Mouse (Mus musculus): ENCODE data around the gene U2af1l4.

DNA sequence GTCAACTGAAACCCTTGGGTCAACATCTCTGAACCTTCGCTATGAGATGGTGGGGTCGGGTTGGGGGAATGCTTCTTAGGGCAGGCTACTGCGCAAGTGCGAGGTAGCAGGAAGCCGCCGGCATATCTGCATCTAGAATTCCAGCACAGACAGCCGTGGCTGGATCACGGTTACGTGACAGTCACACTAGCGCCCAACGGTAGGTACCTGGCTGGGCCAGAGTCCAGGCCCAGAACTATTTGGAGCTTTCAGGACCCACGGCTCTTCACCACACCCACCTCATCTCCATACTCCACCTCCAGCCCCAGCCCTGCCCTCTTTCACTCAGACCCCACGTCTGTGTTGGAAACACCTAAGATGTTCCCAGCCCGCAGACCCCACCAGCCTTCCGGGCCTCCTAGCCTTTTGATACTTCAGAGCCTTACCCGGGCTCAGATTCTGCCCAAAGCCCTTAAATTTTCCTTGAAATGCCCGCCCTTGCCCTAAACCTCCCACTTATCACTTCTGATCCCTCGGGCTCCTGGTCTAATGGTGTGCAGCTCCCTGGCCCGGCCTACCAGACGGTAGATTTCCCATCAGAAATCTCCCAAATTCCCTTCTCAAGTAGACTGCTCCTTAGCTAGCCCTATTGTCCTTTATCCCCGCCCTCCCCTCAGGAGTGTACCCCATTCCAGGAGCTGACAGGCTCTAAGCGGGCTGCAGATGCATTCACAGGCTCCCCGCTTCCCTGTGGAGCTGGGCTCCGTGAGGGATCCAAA, 47.9 kb upstream of the U2af1l4 start:
- TF ChIP-seq CTCF (IDR thresholded peaks at IDR 0.05) (no peak), EP300 (IDR thresholded peaks at IDR 0.05) (no peak)
